Mouse (Mus musculus) thymus, postnatal 10 days (tissue): ENCODE data around the gene Cox8b.

Experiments used
- DNase-seq, 2 experiments: peaks; one replicate each; pipeline ENCODE4 v3.0.0; 2021; ENCODE audit warnings: low spot score in 2 of 2

Gene Cox8b

DNA sequence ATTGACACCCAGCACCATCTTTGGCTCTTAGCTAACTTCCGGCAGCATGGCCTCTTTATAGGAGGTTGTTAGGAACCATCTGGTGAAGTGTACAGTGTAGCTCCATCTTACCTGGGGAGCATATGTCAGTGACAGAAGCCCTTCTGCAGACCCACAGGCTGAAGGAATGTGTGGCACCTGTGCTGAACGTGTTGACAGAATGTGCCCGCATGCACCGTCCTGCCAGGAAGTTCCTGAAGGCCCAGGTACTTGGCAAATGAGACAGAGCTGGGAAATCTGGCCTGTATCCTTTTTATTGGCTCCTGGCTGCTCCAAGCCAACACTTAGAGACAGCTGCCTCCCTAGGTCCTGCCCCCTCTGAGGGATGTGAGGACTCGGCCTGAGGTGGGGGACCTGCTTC lies 39.5 kb downstream of the Cox8b start:
- DNase-seq, result no peak

DNA sequence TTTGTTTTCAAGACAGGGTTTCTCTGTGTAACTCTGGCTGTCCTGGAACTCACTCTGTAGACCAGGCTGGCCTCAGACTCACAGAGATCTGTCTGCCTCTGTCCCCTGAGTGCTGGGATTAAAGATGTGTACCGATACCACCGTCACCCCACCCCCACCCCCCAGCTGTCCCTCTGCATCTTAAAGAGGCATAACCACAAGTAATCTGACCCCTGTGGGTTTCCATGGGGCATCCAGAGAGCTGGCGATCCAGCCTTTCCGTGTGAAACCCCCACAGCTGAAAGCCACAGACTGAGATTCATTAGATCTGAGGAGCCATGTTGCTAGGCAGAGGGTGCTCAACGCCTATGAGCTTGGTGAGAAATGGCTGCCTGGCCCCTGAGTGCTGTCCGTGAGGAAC lies 40.2 kb downstream of the Cox8b start:
- DNase-seq, result no peak

DNA sequence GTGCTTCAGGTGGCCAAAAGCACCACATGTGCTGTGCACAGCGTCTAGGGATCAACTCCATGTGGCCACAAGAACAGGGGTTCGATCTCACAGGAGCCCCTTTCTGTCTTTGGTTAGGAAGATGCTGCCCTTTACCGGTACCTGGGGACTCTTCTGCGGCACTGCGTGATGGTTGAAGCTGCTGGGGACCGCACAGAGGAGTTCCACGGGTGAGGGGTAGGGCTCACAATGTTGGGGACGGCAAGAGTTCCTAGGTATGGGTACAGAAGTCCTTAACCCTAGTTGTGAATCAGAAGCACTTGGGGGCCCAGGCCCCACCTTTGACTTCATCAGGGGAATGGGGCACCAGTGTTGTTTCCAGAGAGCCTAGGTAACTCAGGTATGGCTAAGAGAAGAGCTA lies 41.5 kb downstream of the Cox8b start:
- no peak for DNase-seq

DNA sequence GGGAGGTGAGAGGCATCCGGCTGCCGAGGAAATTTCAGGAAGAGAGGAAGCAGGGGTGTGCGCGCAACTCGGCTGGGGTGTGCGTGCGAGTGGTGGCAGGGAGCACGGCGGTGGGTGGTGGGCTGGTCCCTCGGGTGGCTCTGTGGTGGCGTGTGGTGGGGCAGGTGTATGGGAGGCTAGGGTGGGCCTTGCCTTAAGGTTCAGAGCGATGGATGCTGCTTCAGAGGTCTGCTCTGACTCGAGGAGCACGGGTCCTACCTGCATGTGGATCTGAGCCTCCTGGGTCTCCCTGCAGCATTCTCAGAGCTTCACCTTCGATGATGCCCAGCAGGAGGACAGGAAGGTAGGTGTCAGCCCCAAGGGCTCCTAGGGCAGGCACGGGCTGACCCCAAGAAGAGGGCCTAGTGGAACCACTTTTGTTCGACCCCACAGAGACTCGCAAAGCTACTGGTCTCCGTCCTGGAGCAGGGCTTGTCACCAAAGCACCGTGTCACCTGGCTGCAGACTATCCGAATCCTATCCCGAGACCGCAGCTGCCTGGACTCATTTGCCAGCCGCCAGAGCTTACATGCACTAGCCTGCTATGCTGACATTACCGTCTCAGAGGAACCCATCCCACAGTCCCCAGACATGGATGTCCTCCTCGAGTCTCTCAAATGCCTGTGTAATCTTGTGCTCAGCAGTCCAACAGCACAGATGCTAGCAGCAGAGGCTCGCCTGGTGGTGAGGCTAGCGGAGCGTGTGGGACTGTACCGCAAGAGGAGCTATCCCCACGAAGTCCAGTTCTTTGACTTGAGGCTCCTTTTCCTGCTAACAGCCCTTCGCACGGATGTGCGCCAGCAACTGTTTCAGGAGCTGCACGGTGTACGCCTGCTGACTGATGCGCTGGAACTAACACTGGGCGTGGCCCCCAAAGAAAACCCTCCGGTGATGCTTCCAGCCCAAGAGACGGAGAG lies 42.4 kb downstream of the Cox8b start, which contains the start of gene Bet1l:
Gene Bet1l (minus strand): TSS at position 28 of the 956 bp plus-strand sequence.
- DNase-seq, result peak in 1 of 2 experiments; percentile 7

DNA sequence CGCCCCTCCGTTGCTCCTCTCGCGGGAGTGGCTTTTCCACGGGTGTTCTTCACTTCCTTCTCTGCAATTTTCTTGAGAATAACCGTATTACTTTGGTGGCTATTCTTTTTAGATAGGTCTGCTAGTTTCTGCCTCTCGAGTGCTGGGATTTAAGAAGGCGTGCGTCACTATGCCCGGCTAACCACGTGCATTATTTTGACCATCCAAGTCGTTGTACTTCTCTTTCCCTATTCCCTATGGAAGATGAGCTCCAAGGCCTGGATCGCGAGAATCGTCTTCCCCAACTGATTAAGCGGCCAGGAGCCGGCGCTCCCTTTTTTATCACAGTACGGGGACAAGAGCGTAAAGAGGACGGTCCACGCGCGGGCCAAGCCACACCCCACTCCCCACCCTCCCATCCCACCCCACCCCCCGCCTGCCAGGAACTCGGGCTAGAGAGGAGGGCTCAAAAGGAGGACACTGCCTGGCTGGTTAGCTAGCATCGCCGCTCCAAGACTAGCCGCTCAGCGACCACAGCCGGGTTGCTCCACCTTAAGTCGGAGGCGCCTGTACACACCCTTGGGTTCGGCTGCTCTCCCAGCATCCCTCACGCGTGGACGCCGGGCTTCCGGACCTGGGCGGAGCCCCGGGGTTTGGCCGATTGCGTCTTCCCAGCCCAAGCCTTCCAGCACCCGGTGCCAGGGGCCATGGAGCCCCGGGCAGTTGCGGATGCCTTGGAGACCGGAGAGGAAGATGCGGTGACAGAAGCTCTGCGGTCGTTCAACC lies 43.3 kb downstream of the Cox8b start, which contains the start of gene Ric8a:
Gene Ric8a (plus strand): TSS at position 173 of the 765 bp plus-strand sequence.
- peak; percentile 73 to 77 for DNase-seq

DNA sequence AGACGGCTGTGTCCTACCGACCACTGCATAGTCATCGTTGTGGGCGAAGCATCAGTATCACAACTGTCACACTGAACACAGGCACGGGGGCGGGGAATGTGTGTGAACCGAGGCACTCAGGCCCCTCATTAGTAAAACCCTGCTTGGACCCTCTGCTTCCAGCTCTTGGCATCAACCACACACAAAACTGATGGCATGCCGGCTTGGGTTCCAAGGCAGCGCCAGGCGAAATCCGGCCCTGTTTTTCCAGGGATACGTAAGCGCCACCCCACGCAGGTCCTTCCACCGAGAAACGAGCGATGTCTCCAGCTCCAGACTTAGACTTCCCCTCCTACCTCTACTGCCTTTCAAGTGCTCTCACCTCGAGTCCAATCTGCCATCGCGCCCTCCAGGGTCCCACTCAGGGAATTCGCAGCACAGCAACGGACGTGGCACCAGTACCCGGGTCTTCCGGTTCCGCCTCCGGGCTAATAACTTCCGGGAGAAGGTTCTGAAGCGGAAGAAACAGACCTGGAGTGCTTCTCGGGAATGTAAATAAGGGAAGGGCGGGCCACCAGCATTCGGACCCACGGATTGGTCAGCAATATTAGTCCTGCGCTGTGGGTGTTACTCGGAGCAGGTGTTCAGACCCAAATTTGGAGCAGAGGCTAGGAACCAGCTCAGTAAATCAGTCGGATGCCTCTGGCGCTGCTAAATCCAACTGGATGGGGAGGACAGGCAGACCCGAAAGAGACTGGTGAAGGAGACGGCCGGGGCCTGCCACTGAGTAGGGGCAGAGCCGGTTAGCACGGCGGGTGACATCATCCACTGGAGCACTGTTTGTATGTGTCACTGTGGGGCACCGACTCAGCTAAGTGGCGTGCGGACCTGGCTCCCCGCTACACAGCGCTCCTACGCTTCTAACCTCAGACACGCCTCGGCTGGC lies 44.1 kb downstream of the Cox8b start, which contains the start of gene Gm45785:
Gene Gm45785 (minus strand): TSS at position 472 of the 925 bp plus-strand sequence.
- peak; percentile 39 to 50 for DNase-seq

DNA sequence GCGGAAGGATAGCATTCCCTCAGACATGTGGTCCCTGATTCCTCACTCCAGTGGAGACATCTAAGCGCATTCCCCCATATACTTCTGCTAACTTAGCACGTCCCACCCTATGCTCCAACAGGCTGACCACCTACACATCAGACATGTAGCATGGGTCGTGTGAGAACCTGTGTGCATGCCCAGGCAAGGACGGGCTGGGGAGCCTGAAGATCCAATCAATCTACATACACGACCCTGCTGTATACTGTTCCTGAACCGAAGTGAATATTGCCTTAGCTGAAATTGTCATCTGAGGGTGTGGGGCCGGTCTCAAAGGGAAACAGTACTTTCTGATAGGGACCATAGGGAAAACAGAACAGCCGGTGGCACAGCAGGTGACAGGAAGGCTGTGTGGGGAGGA lies 45.1 kb downstream of the Cox8b start:
- no peak for DNase-seq

DNA sequence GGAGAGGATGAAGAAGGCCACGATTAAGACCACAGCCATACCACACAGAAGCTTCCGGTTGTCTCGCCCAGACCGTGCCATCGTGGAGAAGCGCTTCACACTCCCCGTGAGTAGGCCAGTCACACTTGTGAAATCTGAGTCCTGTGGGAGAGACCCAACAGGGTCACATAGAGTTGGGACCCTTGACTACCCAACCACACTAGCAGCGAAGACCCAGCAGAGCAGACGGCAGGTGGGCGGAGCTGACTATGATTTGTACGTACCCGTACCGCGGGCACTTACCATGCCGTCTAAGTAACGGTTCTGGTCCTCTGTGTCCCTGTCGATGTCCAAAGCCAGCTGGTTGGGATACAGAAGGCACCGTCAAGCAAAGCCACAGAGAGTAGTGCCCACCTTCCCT lies 45.8 kb downstream of the Cox8b start:
- no peak for DNase-seq

DNA sequence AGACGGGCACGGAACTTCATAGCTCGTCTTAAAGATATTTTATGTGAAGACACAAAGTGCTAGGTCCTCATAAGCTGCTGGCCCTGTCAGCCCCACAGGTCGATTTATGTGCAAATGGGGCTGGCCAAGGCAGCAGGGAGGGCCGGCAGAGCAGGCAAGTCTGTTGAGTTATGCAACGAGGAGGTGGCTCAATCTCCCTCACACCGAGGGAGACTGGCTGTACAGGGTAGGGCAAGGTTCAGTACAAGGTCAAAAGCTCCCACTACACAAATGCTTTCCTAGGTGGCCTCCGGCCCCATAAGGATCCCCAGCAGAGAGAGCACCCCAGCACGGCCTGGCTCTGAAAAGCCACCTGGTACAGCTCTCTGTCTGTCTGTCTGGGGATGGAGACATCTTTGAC lies 46.9 kb downstream of the Cox8b start:
- no peak for DNase-seq

DNA sequence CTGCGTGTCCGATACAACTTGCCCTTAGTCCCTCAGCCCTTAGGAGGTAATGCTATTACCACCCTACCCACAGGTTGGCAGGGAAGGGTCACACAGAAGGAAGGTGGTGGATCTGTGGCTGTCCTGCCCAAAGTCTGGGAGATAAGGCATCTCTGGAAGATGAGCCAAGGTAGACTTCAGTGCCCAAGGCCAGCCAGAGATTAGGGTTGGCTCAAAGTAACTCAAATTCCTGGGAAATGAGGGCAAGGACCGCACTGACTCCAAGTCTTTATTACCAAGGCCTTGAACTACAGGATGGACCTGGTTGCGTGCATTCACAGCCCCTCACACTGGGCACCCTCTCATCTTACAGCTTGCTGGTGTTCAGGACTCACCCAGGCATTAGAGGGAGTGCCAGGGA lies 48.3 kb downstream of the Cox8b start:
- DNase-seq, result no peak
